Comparison of ENCODE assay signal across 8 mouse cellular contexts in genomic region chr13:17944078-17944917, GRCm38 (mm10). TPM values are rescaled to one million over a fixed set of nuclear protein-coding genes. Genes with fewer than 3 reads are reported as not detected.
DNase-seq lines count a peak whose midpoint lies in the region; ATAC-seq and TF ChIP-seq lines count a peak whose summit lies in the region.

Gene Rala (minus strand): TSS chr13:17944239.

- TF ChIP-seq POLR2A in bone marrow macrophage, adult 2 months (IDR thresholded peaks at IDR 0.05; ENCODE audit: borderline replicate concordance, low read depth, low read length): no peak
- TF ChIP-seq POLR2A in embryonic fibroblast, embryonic 13.5 days (IDR thresholded peaks at IDR 0.05; ENCODE audit: low read depth, low read length): peak; percentile 78
- TF ChIP-seq POLR2A in liver, adult 2 months (IDR thresholded peaks at IDR 0.05; ENCODE audit: extremely low read depth, insufficient read depth, low read length): peak; percentile 72
- peak; percentile 85 for TF ChIP-seq POLR2A in myocyte (IDR thresholded peaks at IDR 0.05; ENCODE audit: insufficient read length, low read depth)

- peak within 1 kb of the TSS; percentile 58 for H3K27ac ChIP-seq in bone marrow macrophage, adult 2 months (ENCODE audit: insufficient read depth, low read depth, low read length)
- peak within 1 kb of the TSS; percentile 24; the same call in 1 of the 2 replicates for H3K27ac ChIP-seq in embryonic fibroblast, embryonic 13.5 days (ENCODE audit: insufficient read depth, low read length)
- peak within 1 kb of the TSS; percentile 99 for H3K27ac ChIP-seq in heart, embryonic 10.5 days
- H3K27ac ChIP-seq in kidney, embryonic 16.5 days (ENCODE audit: low read length): peak within 1 kb of the TSS; percentile 92
- peak within 1 kb of the TSS; percentile 73 for H3K27ac ChIP-seq in liver, adult 2 months (replicated peaks; ENCODE audit: insufficient read depth, low read depth, low read length)

- no peaks in the 10 kb centered on the region for H3K27me3 ChIP-seq in heart, embryonic 10.5 days (ENCODE audit: insufficient read depth, poor library complexity, severe bottlenecking)
- H3K27me3 ChIP-seq in kidney, embryonic 16.5 days (ENCODE audit: insufficient read depth, low read length): no peaks in the 10 kb centered on the region
- H3K27me3 ChIP-seq in liver, adult 2 months (ENCODE audit: control insufficient read depth, insufficient read depth, low read length): no peaks in the 10 kb centered on the region
- no peaks in the 10 kb centered on the region for H3K27me3 ChIP-seq in myocyte (ENCODE audit: control insufficient read depth, insufficient read depth, insufficient read length)
- no peaks in the 10 kb centered on the region for H3K27me3 ChIP-seq in splenic B cell, adult 2 months (ENCODE audit: control insufficient read depth, insufficient read depth, low read length, poor library complexity, severe bottlenecking)

- WGBS in heart, embryonic 10.5 days: 6% methylated on average over 65 of the region's 69 CpGs
- WGBS in kidney, embryonic 16.5 days: 10% methylated on average over 55 of the region's 69 CpGs
- WGBS in liver, adult 2 months: 5% methylated on average over 58 of the region's 69 CpGs

- peak; percentile 93 for DNase-seq in A20 (ENCODE audit: low read depth, low spot score)
- DNase-seq in heart, embryonic 10.5 days (ENCODE audit: low spot score): peak; percentile 95
- DNase-seq in liver, adult 2 months (ENCODE audit: extremely low read depth, low read depth, low spot score): peak; percentile 66
- peak; percentile 89 for DNase-seq in splenic B cell, adult 2 months (ENCODE audit: low read depth, low spot score)

- peak within 1 kb of the TSS; percentile 96 for H3K9ac ChIP-seq in kidney, embryonic 16.5 days (replicated peaks; ENCODE audit: low read length)
- peak within 1 kb of the TSS; percentile 74 for H3K9ac ChIP-seq in liver, adult 2 months (ENCODE audit: low read depth, low read length)

- H3K79me2 ChIP-seq in liver, adult 2 months (ENCODE audit: control insufficient read depth, insufficient read depth, low read length): peaks cover 10% of the 10 kb centered on the region; the same call in 1 of the 2 replicates
- H3K79me2 ChIP-seq in myocyte (ENCODE audit: control insufficient read depth, insufficient read depth): peaks cover 55% of the 10 kb centered on the region

- peaks cover 19% of the 10 kb centered on the region for H3K4me1 ChIP-seq in bone marrow macrophage, adult 2 months (ENCODE audit: control insufficient read depth, insufficient read depth, low read length)
- peaks cover 2% of the 10 kb centered on the region; the same call in 1 of the 2 replicates for H3K4me1 ChIP-seq in embryonic fibroblast, embryonic 13.5 days (ENCODE audit: control insufficient read depth, insufficient read depth, low read length)
- peaks cover 11% of the 10 kb centered on the region; the same call in 1 of the 2 replicates for H3K4me1 ChIP-seq in heart, embryonic 10.5 days
- H3K4me1 ChIP-seq in kidney, embryonic 16.5 days (ENCODE audit: insufficient read depth, low read length): peaks cover 7% of the 10 kb centered on the region
- H3K4me1 ChIP-seq in liver, adult 2 months (ENCODE audit: control insufficient read depth, insufficient read depth, low read length): peaks cover 6% of the 10 kb centered on the region; the same call in 1 of the 2 replicates

- H3ac ChIP-seq in myocyte (ENCODE audit: control insufficient read depth, insufficient read length): peak within 1 kb of the TSS; percentile 53

- ATAC-seq in kidney, embryonic 16.5 days (ENCODE audit: low FRiP score, low TSS enrichment): peak; percentile 99

- no peaks in the 10 kb centered on the region for H3K9me3 ChIP-seq in heart, embryonic 10.5 days
- H3K9me3 ChIP-seq in kidney, embryonic 16.5 days (ENCODE audit: low read length): no peaks in the 10 kb centered on the region

- no peaks in the 10 kb centered on the region for H3K36me3 ChIP-seq in heart, embryonic 10.5 days
- no peaks in the 10 kb centered on the region; the same call in 1 of the 2 replicates for H3K36me3 ChIP-seq in kidney, embryonic 16.5 days (ENCODE audit: insufficient read depth, low read length)
- no peaks in the 10 kb centered on the region for H3K36me3 ChIP-seq in liver, adult 2 months (ENCODE audit: control insufficient read depth, insufficient read depth, low read length)
- H3K36me3 ChIP-seq in myocyte (ENCODE audit: control insufficient read depth, insufficient read depth): no peaks in the 10 kb centered on the region
- no peaks in the 10 kb centered on the region for H3K36me3 ChIP-seq in splenic B cell, adult 2 months (ENCODE audit: control insufficient read depth, insufficient read depth, low read length, poor library complexity, severe bottlenecking)

- TF ChIP-seq CTCF in bone marrow macrophage, adult 2 months (IDR thresholded peaks at IDR 0.05; ENCODE audit: low read depth, low read length): no peak
- no peak for TF ChIP-seq CTCF in embryonic fibroblast, embryonic 13.5 days (IDR thresholded peaks at IDR 0.05; ENCODE audit: borderline replicate concordance, insufficient read depth, low read length)
- TF ChIP-seq CTCF in liver, adult 2 months (IDR thresholded peaks at IDR 0.05; ENCODE audit: low read depth, low read length): no peak

- peak within 1 kb of the TSS; percentile 81 for H3K4me2 ChIP-seq in kidney, embryonic 16.5 days (replicated peaks; ENCODE audit: low read depth, low read length)
- peak within 1 kb of the TSS; percentile 96 for H3K4me2 ChIP-seq in myocyte (ENCODE audit: low read depth)

- H3K4me3 ChIP-seq in bone marrow macrophage, adult 2 months (ENCODE audit: insufficient read depth, low read length): peak within 1 kb of the TSS; percentile 100
- peak within 1 kb of the TSS; percentile 87 for H3K4me3 ChIP-seq in embryonic fibroblast, embryonic 13.5 days (ENCODE audit: insufficient read depth, low read length)
- H3K4me3 ChIP-seq in heart, embryonic 10.5 days: peak within 1 kb of the TSS; percentile 92
- peak within 1 kb of the TSS; percentile 94 for H3K4me3 ChIP-seq in kidney, embryonic 16.5 days (ENCODE audit: low read length)
- peak within 1 kb of the TSS; percentile 78 for H3K4me3 ChIP-seq in liver, adult 2 months (ENCODE audit: insufficient read depth, low read depth, low read length)
- H3K4me3 ChIP-seq in myocyte: peak within 1 kb of the TSS; percentile 60

TF ChIP-seq in myocyte, 11 proteins besides CTCF, POLR2A, EP300 and RAD21:
- no peak for TF ChIP-seq MAX (IDR thresholded peaks at IDR 0.05; ENCODE audit: low read depth)
- peak; percentile 74 for TF ChIP-seq POLR2AphosphoS2 (IDR thresholded peaks at IDR 0.05; ENCODE audit: insufficient read length, low read depth)
- peak in 1 of 3 experiments; percentile 9 for TF ChIP-seq MYOG (IDR thresholded peaks at IDR 0.05; ENCODE audit: control insufficient read depth in 1 of 3, insufficient read depth in 1 of 3, insufficient read length in 2 of 3, low read depth in 2 of 3)

RNA-seq across cellular contexts. Expression of gene Rala, which starts in this region (rescaled TPM):
- 64.5 and 72.6 TPM in 2 replicates for polyA plus RNA-seq in bone marrow macrophage, adult 2 months (2012; ENCODE audit: insufficient read depth, insufficient read length, missing spikeins)
- polyA plus RNA-seq in embryonic fibroblast, embryonic 13.5 days (2011; ENCODE audit: insufficient read length, low read depth, missing spikeins): 60.8 and 65.3 TPM in 2 replicates
- 95.8 and 116 TPM in 2 replicates for polyA plus RNA-seq in heart, embryonic 10.5 days (2016; fragmentation: Nextera tagmentation; extraction: Ambion mirVana)
- polyA plus RNA-seq in kidney, embryonic 16.5 days (2015; fragmentation: Nextera tagmentation; extraction: Ambion mirVana): 89.8 and 105 TPM in 2 replicates
- total RNA-seq in liver, adult 2 months (2014; rRNA removed): 15.6 and 17.3 TPM in 2 replicates
- 8.5 and 9.3 TPM in 2 replicates for polyA plus RNA-seq in liver, adult 2 months (2012; rRNA removed)
- 41.3 TPM for polyA plus RNA-seq in myocyte (2012; fragmentation: generic; extraction: Trizol)

Comparison
In these comparisons a context has a peak if more than half of its experiments do, and no peak if none do; other contexts are left out.
1. Peak in every context shown above with its lines: DNase-seq, ATAC-seq, H3K4me3 ChIP-seq and H3K27ac ChIP-seq.
2. H3K27ac ChIP-seq: peak in every context shown above with its lines; median percentile 99 in heart, embryonic 10.5 days; 92 in kidney, embryonic 16.5 days; 73 in liver, adult 2 months; 58 in bone marrow macrophage, adult 2 months; 24 in embryonic fibroblast, embryonic 13.5 days.